Mouse (Mus musculus) layer of hippocampus, adult 9-10 months (tissue): ENCODE measurements around the gene Otx2.
"Not testable (repeated sequence)": the region's sequence is repeated elsewhere in the genome, so short reads cannot be mapped to it uniquely, and the experiment has no call there.

Experiments
- DNase-seq: peaks from one replicate; pipeline ENCODE4 v3.0.0; 2022; ENCODE audit warnings: low spot score

Gene Otx2

GRCm38 (mm10) chr14:48653676-48654510 lies 19.7 kb downstream of the Otx2 start:
- no peak for DNase-seq

- no peak for DNase-seq
Observed at GRCm38 (mm10) chr14:48653081-48653480, 20.5 kb downstream of the Otx2 start.

GRCm38 (mm10) chr14:48652256-48652655 lies 21.4 kb downstream of the Otx2 start:
- no peak for DNase-seq

GRCm38 (mm10) chr14:48651471-48652211 lies 22.0 kb downstream of the Otx2 start:
- no peak for DNase-seq

- no peak for DNase-seq
Observed at GRCm38 (mm10) chr14:48641462-48642395, 31.9 kb downstream of the Otx2 start.

- DNase-seq, result no peak
Observed at GRCm38 (mm10) chr14:48633141-48633540, 40.5 kb downstream of the Otx2 start.

- DNase-seq, result no peak
Observed at GRCm38 (mm10) chr14:48632335-48632734, 41.3 kb downstream of the Otx2 start.

- no peak for DNase-seq
Observed at GRCm38 (mm10) chr14:48631486-48631885, 42.1 kb downstream of the Otx2 start.

GRCm38 (mm10) chr14:48629404-48629803 lies 44.2 kb downstream of the Otx2 start:
- DNase-seq, result no peak

- DNase-seq, result no peak
Observed at GRCm38 (mm10) chr14:48626271-48626670, 47.3 kb downstream of the Otx2 start.

GRCm38 (mm10) chr14:48625331-48625694 lies 48.3 kb downstream of the Otx2 start:
- no peak for DNase-seq

- DNase-seq, result no peak
Observed at GRCm38 (mm10) chr14:48624596-48625330, 48.9 kb downstream of the Otx2 start.

- not testable (repeated sequence) for DNase-seq
Observed at GRCm38 (mm10) chr14:48622726-48623125, 50.9 kb downstream of the Otx2 start.

- no peak for DNase-seq
Observed at GRCm38 (mm10) chr14:48616361-48616760, 57.3 kb downstream of the Otx2 start.

GRCm38 (mm10) chr14:48608641-48609310 lies 64.8 kb downstream of the Otx2 start:
- no peak for DNase-seq
